Mouse (Mus musculus): ENCODE data around the gene Skap1. TPM values are rescaled to one million over a fixed set of nuclear protein-coding genes. Genes with fewer than 3 reads are reported as not detected.

Gene Skap1
- polyA plus RNA-seq, 1 experiment = 0.02 TPM

DNA sequence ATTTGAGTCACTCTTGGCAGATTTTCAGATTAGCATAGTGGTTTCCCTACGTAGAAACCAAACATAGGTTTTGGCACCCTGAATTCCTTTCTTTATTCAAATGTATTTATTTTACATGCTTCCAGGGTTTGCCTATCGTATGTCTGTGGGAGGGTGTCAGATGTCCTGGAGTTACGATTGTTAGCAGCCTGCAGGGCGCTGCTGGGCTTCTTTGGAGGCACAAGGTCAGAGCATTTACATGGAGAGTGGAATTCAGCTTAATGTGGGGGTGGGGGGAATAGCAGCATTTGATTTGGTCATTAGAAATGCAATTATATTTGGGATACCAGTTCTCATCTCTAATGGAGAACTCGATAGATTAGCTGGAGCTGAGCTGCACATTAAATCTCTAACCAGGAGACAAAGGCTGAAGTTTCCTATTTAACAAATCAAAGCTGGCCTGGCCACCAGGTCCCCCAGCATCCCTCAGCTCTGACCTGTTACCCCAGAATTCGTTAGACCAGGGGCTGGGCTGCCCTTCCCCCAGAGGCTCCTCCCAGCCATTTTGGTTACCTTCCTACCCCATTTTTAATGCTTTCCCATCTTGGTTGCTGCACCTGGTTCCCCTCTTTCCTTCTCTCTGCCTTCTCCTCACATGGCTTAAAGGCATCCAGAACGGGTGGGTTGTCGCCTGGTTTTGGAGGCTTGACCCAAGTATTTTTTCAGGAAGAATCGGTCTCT lies 322.5 kb downstream of the Skap1 start:
- peak overlapping the region; percentile 28 for H3K4me2 ChIP-seq (ENCODE audit: low read depth)
- no peak overlapping the region for H3K4me3 ChIP-seq
- no peak for TF ChIP-seq MYOD1 (IDR thresholded peaks at IDR 0.05; ENCODE audit: control insufficient read depth in 1 of 3, insufficient read length in 2 of 3, low read depth in 2 of 3)
- no peak for TF ChIP-seq MYOG (IDR thresholded peaks at IDR 0.05; ENCODE audit: control insufficient read depth in 1 of 3, insufficient read depth in 1 of 3, insufficient read length in 2 of 3, low read depth in 2 of 3)
- TF ChIP-seq E2F4 (IDR thresholded peaks at IDR 0.05; ENCODE audit: insufficient read depth) = no peak
- TF ChIP-seq MAX (IDR thresholded peaks at IDR 0.05; ENCODE audit: low read depth) = no peak
- no peak for TF ChIP-seq REST (IDR thresholded peaks at IDR 0.05; ENCODE audit: insufficient read depth, insufficient read length)
- no peak for TF ChIP-seq TCF3 (IDR thresholded peaks at IDR 0.05; ENCODE audit: insufficient read length, low read depth)
- no peak for TF ChIP-seq CEBPB (IDR thresholded peaks at IDR 0.05; ENCODE audit: insufficient read depth, poor library complexity, severe bottlenecking)
- TF ChIP-seq POLR2A (IDR thresholded peaks at IDR 0.05; ENCODE audit: insufficient read length, low read depth) = no peak
- TF ChIP-seq SRF (IDR thresholded peaks at IDR 0.05; ENCODE audit: control insufficient read depth, insufficient read length, low read depth) = no peak
- no peak for TF ChIP-seq USF1 (IDR thresholded peaks at IDR 0.05; ENCODE audit: low read depth)
- TF ChIP-seq TCF12 (IDR thresholded peaks at IDR 0.05; ENCODE audit: insufficient read depth, poor library complexity, severe bottlenecking) = no peak
- no peak for TF ChIP-seq POLR2AphosphoS2 (IDR thresholded peaks at IDR 0.05; ENCODE audit: insufficient read length, low read depth)
- H3ac ChIP-seq (ENCODE audit: control insufficient read depth, insufficient read length) = no peak overlapping the region
- no peaks in the 10 kb centered on the region for H3K36me3 ChIP-seq (ENCODE audit: control insufficient read depth, insufficient read depth)
- H3K27me3 ChIP-seq (ENCODE audit: control insufficient read depth, insufficient read depth, insufficient read length) = no peaks in the 10 kb centered on the region
- peaks cover 26% of the 10 kb centered on the region for H3K79me2 ChIP-seq (ENCODE audit: control insufficient read depth, insufficient read depth)

DNA sequence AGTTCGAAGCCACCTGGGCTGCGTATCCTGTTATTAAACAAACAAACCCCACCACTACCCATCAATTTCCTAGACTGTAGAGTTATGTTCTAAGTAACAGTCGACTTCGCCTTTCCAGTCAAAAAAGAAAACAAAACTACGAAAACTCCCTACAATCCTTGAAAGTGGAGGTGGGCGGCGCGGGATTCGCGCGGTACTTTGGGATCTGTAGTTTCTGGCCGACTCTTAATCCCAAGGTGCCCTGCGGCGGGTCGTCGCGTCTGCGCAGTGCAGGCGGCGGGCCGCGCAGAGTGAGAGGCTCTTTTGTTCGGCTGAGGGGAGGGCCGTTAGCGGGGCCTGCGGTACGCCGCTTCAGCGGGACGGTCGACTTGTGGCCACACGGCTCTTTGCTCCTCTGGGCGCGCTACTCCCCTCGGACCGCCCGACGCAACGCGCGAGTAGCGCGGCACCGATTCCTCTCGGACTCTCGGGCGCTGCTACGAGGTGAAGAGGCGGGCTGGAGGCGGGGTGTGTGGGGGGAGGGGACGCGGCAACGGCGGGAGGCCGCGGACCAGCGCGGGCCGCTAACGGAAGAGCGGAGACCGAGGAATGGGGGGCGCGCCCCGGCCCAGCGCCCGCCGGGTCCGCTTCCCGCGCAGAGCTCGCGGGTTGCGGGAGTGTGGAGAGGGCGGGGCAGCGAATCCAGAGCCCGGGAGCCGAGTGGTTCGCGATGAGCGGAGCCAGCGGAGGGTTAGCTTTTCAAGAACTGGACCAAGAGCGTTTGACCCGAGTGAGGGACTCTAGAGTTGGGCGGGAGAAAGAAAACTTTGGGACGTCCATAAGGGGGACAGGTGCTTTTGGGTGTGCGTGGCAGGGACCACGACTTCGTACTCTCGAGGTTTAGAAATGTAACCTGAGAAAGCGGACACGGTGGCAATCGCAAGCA lies 324.7 kb downstream of the Skap1 start, which contains the start of gene Cbx1:
Gene Cbx1 (plus strand): TSS at position 257 of the 925 bp plus-strand sequence.
- Histone ChIP-seq H3K79me2 (ENCODE audit: control insufficient read depth, insufficient read depth) (peaks cover 48% of the 10 kb centered on the region), H3K36me3 (ENCODE audit: control insufficient read depth, insufficient read depth) (no peaks in the 10 kb centered on the region), H3K4me3 (peak within 1 kb of the TSS; percentile 85), H3ac (ENCODE audit: control insufficient read depth, insufficient read length) (peak within 1 kb of the TSS; percentile 61), H3K4me2 (ENCODE audit: low read depth) (peak within 1 kb of the TSS; percentile 80), H3K27me3 (ENCODE audit: control insufficient read depth, insufficient read depth, insufficient read length) (no peaks in the 10 kb centered on the region)
- TF ChIP-seq MYOD1 (IDR thresholded peaks at IDR 0.05; ENCODE audit: control insufficient read depth in 1 of 3, insufficient read length in 2 of 3, low read depth in 2 of 3) (no peak), E2F4 (IDR thresholded peaks at IDR 0.05; ENCODE audit: insufficient read depth) (peak; percentile 38), POLR2A (IDR thresholded peaks at IDR 0.05; ENCODE audit: insufficient read length, low read depth) (peak; percentile 78), POLR2AphosphoS2 (IDR thresholded peaks at IDR 0.05; ENCODE audit: insufficient read length, low read depth) (peak; percentile 69), TCF3 (IDR thresholded peaks at IDR 0.05; ENCODE audit: insufficient read length, low read depth) (no peak)

DNA sequence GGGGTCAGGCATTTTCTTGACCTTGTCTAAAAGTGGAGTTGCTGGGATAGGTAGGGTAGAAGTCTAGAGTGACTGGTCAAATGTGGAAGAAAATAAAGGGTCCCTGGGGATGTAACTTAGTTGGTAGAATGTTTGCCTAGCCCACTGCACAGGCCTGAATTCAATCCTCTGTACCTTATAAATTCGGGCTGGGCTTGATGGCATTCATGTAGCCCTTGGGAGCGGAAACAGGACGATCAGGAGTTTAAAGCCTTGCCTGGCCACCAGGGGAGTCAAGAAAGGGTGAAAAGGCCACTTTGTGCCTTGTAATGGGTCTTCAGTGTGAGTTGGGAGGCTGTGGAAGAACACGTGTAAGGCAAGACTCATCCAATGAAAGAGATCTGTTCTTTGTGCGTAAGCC lies 325.6 kb downstream of the Skap1 start:
- peak overlapping the region; percentile 61 for H3ac ChIP-seq (ENCODE audit: control insufficient read depth, insufficient read length)
- H3K79me2 ChIP-seq (ENCODE audit: control insufficient read depth, insufficient read depth) = peaks cover 57% of the 10 kb centered on the region
- H3K27me3 ChIP-seq (ENCODE audit: control insufficient read depth, insufficient read depth, insufficient read length) = no peaks in the 10 kb centered on the region
- TF ChIP-seq SRF (IDR thresholded peaks at IDR 0.05; ENCODE audit: control insufficient read depth, insufficient read length, low read depth) = no peak
- no peak for TF ChIP-seq POLR2A (IDR thresholded peaks at IDR 0.05; ENCODE audit: insufficient read length, low read depth)
- TF ChIP-seq MYOD1 (IDR thresholded peaks at IDR 0.05; ENCODE audit: control insufficient read depth in 1 of 3, insufficient read length in 2 of 3, low read depth in 2 of 3) = no peak
- no peak for TF ChIP-seq E2F4 (IDR thresholded peaks at IDR 0.05; ENCODE audit: insufficient read depth)
- TF ChIP-seq CEBPB (IDR thresholded peaks at IDR 0.05; ENCODE audit: insufficient read depth, poor library complexity, severe bottlenecking) = no peak
- TF ChIP-seq TCF12 (IDR thresholded peaks at IDR 0.05; ENCODE audit: insufficient read depth, poor library complexity, severe bottlenecking) = no peak
- no peak for TF ChIP-seq REST (IDR thresholded peaks at IDR 0.05; ENCODE audit: insufficient read depth, insufficient read length)
- TF ChIP-seq TCF3 (IDR thresholded peaks at IDR 0.05; ENCODE audit: insufficient read length, low read depth) = no peak
- TF ChIP-seq MYOG (IDR thresholded peaks at IDR 0.05; ENCODE audit: control insufficient read depth in 1 of 3, insufficient read depth in 1 of 3, insufficient read length in 2 of 3, low read depth in 2 of 3) = no peak
- H3K4me3 ChIP-seq = peak overlapping the region; percentile 85
- H3K4me2 ChIP-seq (ENCODE audit: low read depth) = peak overlapping the region; percentile 80
- H3K36me3 ChIP-seq (ENCODE audit: control insufficient read depth, insufficient read depth) = no peaks in the 10 kb centered on the region

DNA sequence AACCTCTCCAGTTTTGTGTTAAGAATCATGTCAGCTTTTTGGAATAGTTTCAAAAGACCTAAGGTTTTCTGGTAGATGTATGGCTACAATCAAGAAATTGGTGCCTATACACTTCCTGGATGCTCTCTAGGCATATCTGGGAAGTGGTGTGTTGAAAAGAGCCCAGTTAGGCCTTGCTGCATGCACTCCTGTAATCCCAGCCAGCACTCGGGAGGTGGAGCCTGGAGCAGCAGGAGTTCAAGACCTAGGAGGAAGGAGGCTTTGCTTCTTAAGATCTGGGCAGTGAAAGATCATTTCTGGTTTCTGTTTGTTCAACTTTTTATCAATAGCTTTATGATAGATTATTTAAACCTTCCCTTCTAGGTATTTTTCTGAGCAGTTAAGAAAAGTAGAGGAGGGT lies 326.3 kb downstream of the Skap1 start:
- no peaks in the 10 kb centered on the region for H3K36me3 ChIP-seq (ENCODE audit: control insufficient read depth, insufficient read depth)
- H3K27me3 ChIP-seq (ENCODE audit: control insufficient read depth, insufficient read depth, insufficient read length) = no peaks in the 10 kb centered on the region
- H3K79me2 ChIP-seq (ENCODE audit: control insufficient read depth, insufficient read depth) = peaks cover 64% of the 10 kb centered on the region
- no peak for TF ChIP-seq E2F4 (IDR thresholded peaks at IDR 0.05; ENCODE audit: insufficient read depth)
- no peak for TF ChIP-seq MYOD1 (IDR thresholded peaks at IDR 0.05; ENCODE audit: control insufficient read depth in 1 of 3, insufficient read length in 2 of 3, low read depth in 2 of 3)
- no peak for TF ChIP-seq POLR2A (IDR thresholded peaks at IDR 0.05; ENCODE audit: insufficient read length, low read depth)
- no peak for TF ChIP-seq MYOG (IDR thresholded peaks at IDR 0.05; ENCODE audit: control insufficient read depth in 1 of 3, insufficient read depth in 1 of 3, insufficient read length in 2 of 3, low read depth in 2 of 3)
- H3ac ChIP-seq (ENCODE audit: control insufficient read depth, insufficient read length) = no peak overlapping the region
- H3K4me2 ChIP-seq (ENCODE audit: low read depth) = peak overlapping the region; percentile 80
- peak overlapping the region; percentile 85 for H3K4me3 ChIP-seq
